Mouse (Mus musculus) thymus, postnatal 0 days (tissue): ENCODE results near the gene Foxo4. TPM values are rescaled to one million over a fixed set of nuclear protein-coding genes. Genes with fewer than 3 reads are reported as not detected.

Experiments used
- DNase-seq: peaks from one replicate; pipeline ENCODE4 v3.0.0-alpha.2; 2015; ENCODE audit warnings: low spot score
- polyA plus RNA-seq: library from polyadenylated mRNA; unstranded; fragments of >200 nt; fragmentation: Nextera tagmentation; extraction: Ambion mirVana; gene quantifications from 2 replicates; pipeline ENCODE4 v1.2.1, GENCODE M21; 2015

Gene Foxo4
- 2.9 and 4.2 TPM in 2 replicates for polyA plus RNA-seq

GRCm38 (mm10) chrX:101253952-101254729 is at the start of gene Foxo4:
TSS of gene Foxo4 (plus strand) at chrX:101254528.
- peak; percentile 89 for DNase-seq

GRCm38 (mm10) chrX:101221834-101222795 is 32.2 kb upstream of the Foxo4 start, which contains the start of gene Snx12:
TSS of gene Snx12 (minus strand) at chrX:101222563.
- DNase-seq = peak; percentile 90

- no peak for DNase-seq
Observed at GRCm38 (mm10) chrX:101222796-101223162, 31.5 kb upstream of the Foxo4 start.

DNA sequence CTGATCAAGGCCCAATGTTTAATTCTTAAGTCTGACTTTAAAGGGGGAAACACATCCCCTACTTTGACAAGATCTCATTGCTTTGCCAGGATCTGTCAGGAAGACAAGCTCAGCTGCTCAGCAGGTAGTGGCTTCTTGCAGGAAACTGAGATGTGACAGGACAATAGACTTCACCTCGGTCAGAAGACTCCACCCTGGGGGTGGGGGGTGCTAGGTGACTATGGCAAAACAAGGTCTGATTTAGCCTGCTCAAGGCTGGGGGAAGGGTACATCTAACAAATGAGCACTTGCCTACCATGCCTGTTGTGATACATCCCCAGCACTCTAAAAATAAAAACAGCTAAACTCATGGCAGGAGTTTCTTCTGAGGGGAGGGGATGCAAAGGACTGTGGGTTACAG is 9.3 kb upstream of the Foxo4 start:
- DNase-seq = no peak

DNA sequence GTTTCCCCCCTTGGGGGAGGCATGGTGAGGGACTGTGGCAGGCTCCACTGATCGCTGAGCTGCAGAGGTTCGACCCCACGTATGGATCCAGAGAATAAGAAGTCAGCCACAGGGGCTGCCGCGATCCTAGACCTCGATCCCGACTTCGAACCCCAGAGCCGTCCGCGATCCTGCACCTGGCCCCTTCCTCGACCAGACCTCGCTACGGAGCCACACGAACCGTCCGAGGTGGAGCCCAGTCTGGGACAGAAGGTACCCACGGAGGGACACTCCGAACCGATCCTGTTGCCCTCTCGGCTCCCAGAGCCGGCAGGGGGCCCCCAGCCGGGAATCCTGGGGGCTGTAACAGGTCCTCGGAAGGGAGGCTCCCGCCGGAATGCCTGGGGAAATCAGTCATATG is 412 bp downstream of the Foxo4 start:
- DNase-seq = no peak

DNA sequence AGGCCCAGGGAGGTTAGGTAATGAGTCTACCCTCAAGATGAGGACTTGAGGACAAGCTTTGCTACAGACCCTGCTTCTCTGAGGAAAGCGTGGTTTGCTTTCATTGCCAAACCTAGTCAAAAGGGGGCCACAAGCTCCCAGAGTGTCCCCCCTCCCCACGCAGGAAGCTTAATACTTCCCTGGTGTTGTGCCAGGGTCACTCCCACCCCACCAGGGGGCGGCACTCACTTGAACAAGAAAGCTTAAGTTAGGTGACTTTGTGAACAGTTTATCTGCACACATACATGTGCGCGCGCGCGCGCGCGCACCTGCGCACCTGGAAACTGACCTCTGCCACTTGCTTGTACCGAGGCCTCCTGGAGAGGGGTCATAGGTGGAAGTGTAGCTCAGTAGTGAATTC is 2.3 kb downstream of the Foxo4 start:
- peak; percentile 67 for DNase-seq

DNA sequence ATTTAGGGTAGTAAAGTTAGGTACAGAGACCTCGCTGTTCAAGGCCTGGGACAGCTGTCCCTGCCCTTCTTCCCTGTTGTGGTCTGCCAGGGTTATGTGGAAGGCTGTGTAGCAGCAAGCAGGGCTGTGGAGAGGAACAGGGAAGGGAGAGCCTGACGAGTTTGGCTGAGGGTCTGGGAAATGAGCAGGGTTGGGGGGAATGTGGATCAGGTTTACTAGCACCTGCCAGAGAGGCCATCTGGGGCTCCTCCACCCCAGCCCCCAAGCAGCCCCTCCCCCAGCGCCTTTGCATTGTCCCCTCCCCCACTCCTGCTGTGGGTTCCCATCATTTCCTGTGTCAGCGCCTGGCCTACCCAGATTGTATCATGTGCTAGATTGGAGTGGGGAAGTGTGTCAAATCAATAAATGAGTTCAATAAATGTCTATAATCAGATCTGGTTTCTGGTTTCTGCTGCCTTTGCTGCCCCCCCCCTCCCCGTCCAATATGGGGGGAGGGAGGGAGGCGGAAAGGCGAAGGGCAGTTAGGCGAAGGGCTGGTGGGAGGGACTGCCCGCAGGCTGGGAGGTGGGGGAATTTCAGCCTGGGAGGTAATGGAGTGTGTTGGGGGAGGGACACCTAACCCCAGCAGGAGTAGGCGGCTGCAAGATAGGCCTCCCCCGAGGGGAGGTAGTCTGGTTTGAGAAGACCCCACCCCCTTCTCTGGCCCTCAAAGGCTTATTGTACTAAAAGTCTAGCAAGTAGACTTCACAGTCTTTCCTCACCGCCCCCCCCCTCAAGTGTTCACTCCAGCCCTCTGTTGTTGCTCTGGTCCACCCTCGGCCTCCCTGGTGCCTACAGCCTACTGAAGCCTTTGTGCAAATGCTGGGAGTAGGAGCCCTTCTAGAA is 6.4 kb downstream of the Foxo4 start:
- peak; percentile 69 for DNase-seq

DNA sequence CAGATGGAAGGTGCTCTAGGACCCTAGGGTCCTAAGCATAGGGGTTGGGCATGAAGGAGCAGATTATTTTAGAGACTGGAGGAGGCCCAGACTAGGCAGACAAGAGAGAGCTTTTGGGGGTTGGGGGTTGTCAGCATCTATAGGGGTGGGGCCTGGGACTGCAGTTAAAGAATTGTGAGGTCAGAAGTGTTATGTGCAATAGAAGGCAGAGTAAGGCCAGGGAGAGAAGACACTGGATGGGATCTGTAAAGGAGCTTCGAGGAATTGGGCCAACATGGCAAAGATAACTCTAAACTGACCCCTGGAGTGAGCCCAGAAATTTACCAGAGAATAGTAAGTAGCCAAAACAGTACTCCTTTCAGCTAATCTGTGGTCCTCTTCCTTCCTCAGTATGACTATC is 9.6 kb downstream of the Foxo4 start, which contains the start of gene Gm614:
Gm614 (minus strand) TSS at position 101 of the 400 bp plus-strand sequence.
- DNase-seq = no peak

GRCm38 (mm10) chrX:101266631-101267030 is 12.3 kb downstream of the Foxo4 start:
- no peak for DNase-seq

GRCm38 (mm10) chrX:101268025-101268754 is 13.9 kb downstream of the Foxo4 start, which contains the start of gene Il2rg:
TSS of gene Il2rg (minus strand) at chrX:101268255.
- peak; percentile 78 for DNase-seq

GRCm38 (mm10) chrX:101268755-101269124 is 14.4 kb downstream of the Foxo4 start, which contains the start of gene Gm20489:
TSS of gene Gm20489 (minus strand) at chrX:101269023.
- DNase-seq = no peak

DNA sequence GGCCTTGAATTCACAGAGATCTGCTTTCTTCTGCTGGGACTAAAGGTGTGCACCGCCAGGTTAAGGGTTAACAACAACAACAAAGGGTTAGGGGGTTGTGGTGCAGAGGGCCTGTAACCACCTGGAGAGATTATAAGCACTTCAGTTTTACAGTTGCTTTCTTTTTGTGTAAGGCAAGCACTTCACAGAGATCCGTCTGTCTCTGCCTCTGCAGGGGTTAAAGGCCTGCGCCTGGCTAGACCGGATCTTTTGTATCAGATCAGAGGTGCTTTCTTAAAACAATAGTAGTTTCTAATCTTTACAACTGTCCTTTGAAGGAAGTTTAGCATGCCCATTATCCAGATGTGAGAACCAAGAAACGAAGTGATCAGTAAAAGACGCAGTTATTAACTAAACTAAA is 19.1 kb downstream of the Foxo4 start:
- DNase-seq = peak; percentile 45

DNA sequence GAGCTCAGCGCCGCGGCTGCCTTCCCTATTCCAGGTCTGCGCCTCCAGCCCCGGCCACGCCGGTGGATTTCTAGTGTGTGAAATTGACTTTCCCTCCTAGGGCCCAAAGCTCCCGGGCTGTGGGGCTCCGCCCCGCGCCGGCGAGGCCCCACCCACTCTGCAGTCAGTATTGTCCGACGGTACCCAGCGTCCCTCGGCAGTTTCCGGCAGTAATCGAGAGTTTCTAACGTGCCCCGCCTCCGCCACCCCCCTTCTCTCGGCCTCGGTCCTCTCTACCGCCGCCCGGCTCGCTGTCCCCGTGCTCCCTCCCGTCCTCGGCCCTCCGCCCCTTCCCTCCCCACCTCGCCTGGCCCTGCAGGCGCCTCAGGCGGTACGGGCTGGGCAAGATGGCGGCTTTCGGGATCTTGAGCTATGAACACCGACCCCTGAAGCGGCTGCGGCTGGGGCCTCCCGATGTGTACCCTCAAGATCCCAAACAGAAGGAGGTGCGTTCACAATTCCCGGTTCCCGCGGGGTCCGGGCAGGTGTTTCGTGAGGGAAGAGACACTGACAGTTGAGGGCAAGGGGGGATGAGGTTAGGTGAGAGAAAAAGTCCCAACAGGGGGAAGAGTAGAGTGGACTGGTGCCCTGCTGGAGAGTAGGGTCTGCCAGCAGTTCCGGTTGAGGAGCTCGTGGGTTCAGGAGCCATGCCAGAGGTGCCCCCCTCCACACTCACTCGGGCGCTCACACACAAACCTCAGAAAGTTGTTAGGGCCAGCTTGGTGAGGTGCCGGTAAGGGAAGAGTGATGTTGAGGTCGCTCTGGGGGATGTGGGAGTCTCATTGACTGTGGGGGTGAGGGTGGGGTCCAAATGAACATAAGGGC is 19.8 kb downstream of the Foxo4 start, which contains the start of gene Med12:
Med12 (plus strand) TSS at position 156 of the 864 bp plus-strand sequence.
- peak; percentile 83 for DNase-seq

DNA sequence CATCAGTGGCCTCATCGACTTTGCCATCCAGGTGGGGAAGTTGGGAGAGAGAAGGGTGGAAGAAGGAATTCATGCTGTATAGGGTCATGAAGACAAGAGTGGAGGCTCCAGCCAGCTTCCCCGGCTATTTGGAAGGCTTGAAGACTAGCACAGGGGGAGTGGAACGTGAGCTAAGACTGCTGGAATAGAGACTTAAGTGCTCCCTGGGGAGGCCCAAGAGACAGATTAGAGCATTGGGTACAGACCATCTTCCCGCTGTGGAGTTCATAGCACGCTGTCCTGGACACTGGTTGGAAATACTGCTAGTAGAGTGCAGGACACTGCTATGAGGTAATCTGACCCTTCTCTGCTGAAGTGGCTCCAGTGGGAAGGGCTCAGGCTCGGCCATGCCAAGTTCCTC is 28.5 kb downstream of the Foxo4 start:
- no peak for DNase-seq

DNA sequence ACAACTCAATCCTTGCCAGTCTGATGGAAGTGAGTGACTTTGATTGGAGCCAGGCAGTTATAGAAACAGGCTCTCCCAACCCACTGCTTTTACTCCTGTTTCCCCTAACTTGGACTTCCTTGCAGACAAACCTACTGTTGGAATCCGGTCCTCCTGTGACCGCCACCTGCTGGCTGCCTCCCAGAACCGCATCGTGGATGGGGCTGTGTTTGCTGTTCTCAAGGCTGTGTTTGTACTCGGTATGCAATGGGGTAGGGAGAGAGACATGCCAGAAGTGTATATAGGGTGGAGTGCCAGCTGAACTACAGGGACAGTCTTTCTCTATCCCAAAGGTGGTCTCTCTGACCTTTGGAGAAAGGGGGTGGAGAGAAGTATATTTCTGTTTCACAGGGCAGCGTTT is 31.2 kb downstream of the Foxo4 start:
- DNase-seq = peak; percentile 61

DNA sequence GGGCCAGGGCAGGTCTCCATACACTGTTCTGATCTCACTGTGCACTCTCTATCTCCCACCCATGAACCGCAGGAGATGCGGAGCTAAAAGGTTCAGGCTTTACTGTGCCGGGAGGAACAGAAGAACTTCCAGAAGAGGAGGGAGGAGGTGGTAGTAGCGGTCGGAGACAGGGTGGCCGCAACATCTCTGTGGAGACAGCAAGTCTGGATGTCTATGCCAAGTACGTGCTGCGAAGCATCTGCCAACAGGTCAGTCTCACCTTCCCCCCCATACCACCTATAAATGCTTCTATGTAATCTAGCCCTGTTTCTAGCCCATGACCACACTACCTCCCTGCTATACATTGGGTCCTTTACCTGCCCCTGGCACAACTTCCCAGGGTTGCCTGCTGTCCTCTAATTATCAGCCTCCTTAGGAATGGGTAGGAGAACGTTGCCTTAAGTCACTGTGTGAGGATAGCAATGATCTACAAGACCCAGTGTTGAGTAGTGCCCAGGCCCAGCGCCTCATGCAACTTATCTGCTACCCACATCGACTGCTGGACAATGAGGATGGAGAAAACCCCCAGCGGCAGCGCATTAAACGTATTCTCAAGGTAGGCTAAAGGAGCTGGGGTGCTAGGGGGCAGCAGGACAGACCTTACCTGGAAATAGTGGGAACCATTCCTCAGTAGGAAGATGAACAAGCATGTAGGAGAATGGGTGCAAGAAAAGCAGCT is 31.8 kb downstream of the Foxo4 start:
- DNase-seq = no peak

GRCm38 (mm10) chrX:101287543-101287942 is 33.2 kb downstream of the Foxo4 start:
- DNase-seq = no peak

DNA sequence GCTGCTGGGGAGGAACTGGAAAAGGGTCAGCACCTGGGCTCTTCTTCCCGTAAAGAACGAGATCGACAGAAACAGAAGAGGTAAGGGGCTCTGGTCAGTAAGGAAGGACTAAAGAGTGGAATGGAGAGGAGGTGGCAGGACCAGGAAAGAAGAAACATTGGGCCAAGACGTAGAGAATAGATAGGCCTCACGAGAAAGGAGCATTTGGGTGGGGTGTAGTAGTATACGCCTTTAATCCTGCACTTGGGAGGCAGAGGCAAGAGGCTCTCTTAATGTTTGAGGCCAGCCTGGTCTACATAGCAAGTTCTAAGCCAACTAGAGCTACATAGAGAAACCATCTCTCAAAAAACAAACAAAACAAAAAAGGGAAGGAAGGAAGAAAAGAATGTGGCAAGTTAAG is 34.1 kb downstream of the Foxo4 start:
- no peak for DNase-seq
